Mouse (Mus musculus): ENCODE data around the gene Ppid.

The Ppid gene

DNA sequence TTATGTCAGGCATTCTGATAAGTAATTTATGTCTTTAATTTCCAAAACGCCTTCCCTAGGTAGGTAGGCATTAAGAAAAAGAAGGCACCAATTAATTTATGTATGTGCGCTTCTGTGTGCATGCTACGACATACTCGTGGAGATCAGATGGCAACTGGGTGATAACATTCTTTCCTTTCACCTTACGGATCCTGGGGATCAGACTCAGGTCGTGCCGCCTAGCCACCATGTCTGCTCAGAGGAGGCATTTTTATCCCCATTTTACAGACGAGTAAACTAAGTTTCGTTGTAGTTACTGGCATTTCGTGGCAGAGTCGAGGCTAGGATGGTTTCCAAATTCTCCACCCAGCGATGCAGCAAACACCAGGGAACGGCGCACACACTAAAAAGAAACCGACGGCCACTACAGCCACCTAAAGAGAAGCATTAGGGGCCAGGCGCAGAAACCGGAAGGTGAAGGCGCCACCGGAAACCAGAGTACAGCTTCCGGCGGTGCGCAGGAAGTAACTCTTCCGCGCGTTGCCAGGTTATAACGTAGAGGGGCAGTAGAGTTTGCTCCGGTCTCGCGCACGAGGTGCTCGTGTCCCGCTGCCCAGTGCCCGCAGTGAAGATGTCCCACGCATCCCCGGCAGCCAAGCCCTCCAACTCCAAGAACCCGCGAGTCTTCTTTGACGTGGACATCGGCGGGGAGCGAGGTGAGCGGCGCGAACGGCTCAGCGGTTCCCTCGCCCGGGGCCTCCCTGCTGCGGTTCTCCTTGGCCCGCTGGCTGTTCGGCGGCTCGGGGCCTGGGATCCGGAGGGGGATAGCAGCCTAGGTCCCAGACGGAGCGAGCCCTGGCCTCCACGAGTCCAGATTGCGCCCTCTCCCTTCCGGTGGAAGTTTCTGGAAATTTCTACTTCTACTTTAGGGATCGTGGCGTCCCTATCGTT is at the start of gene Ppid:
Ppid (plus strand) TSS at position 480 of the 930 bp plus-strand sequence.
- peak; percentile 92 for DNase-seq

DNA sequence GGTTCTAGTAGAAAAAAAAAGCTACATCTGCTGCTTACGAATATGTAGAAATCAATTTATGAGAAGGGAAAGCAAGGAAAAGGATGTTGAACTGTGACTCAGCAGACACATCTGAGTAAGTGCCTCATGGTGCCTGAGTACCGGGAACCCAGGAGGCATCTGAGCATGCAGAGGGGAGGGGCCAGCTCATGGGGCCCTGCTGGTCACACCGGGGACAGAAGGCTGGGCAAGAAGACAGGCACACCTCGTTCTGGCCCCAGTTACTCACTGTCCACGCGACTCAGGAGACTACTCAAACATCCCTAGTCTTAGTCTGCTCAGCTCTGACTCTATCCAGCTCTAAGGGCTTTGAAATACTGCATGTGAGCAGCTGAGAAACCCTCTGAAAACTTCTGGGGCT is 48.6 kb upstream of the Ppid start:
- DNase-seq: no peak

DNA sequence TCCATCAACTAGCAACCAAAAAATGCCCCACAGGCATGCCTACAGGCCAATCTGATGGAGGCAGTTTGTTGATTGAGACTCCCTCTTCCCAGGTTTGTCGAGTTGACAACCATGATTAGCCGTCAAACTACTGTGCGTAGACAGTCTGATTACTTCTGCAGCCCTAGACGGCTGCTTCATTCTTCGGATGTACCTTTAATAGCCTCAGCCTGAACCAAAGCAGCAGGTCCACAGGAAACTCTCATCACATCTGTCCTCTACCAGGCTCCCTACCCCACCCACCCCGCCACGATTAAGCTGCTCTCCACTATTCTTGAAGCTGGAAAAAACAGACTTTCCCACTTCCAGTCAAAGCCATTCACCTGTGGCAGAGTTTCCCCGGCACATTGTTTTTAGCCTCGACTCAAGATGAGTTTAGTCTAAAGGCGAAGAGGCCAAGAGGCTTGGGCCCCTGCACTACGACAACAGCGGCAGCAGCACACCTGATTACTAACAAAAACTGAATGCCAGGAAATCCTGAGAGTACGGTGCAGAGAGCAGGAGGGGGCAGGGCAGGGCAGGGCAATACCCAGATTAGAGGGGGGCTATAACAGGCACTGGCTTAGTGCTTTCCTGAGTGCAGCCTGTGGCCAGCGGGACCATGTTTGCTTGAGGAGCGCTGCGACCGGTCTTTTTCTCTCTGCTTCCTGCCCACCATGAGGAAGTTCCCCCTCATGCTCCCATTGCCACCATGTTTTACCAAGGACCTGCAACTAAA is 42.3 kb upstream of the Ppid start:
- no peak for DNase-seq

DNA sequence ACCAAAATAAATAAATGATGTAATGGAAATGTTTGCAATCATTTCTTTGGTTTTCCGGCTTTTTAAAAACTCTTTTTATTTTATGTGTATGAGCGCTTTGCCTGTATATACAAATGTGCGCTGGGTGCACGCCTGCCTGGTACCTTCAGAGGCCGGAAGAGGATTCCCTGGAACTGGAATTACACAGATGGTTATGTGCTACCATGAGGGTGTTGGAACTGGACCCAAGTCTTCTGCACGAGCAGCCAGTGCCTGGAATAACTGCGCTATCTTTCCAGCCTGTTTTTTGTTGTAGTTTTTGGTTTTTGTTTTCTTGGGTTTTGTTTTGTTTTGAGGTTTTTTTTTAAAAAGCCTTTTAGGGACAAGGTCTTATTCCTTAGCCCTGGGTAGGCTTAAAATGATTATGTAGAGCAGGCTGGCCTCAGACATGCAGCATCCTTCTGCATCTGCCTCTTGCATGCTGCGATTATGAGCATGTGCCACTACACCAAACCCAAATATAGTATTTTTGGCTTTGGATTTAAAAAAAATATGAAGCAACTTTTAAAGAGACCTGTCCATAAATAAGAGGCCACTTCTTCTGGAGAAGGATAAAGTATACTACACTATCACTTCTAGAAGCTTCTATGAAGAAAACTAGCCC is 41.3 kb upstream of the Ppid start:
- DNase-seq: no peak

DNA sequence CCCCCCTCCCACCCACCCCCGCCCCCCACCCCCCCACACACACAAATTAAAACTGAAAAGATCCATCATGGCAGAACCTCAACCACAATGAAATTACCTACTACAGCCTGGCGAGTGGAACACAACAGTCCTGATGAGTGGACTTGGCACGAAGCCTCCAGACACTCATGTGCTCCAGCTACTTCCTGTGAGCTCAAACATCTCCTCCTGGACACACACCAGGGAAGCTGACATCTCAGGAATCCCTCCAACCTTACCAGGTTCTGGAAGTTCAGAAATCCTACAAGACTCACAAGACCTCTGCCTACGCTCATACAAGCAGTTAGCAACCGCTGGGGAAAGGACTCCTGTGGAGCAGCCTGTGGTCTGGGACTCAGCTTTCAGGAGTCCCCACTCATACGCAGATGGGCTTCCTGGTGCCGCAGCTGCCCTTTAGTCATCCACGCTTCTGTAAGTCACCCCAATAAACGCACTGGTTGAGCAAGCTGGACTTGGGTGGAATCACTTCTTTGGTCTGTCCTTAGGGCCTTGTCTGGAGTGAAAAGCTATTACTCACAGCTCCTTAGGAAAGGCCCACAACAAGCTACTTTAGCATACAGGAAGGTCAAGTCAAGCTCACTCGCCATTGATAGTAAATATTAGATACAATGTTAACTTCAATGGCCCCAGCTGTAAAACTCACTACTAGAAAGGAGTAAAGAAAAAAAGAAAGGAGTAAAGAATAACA is 39.2 kb upstream of the Ppid start:
- DNase-seq: no peak

DNA sequence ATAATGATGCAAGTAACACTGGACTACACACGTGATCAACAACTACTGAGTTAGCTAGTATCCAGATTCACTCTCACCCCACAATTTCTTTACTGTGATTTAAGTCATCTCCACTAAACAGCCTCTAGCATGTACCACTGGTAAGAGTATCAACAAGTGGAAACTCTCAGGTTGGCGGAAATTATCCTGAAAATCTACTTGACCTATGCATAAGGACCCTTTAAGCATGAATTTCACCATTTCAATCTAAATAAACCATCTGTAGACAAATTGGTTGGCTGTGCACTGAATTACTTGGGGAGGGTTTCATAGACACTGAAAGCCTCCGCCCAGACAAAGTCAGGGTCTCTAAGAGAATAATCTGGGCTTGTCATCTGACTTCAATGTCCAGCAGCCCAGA is 37.4 kb upstream of the Ppid start:
- no peak for DNase-seq

DNA sequence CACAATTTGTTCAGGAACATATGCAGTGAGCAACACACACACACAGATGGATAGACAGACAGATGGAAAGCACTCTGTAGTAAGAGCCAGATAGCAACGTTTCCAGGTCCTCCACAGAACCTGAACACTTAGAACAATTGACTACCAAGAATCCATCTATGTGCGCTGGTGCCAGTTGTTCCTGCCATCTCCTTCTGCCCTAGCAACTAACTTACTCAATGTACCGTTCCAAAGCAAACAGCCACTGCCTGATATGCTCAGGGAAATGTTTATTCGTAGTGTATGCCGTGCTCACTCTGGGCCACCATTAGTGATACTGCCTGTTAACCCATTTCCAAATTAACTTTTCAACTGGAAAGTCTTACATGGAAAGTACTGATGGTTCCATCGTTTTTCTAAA is 36.1 kb upstream of the Ppid start:
- DNase-seq: no peak

DNA sequence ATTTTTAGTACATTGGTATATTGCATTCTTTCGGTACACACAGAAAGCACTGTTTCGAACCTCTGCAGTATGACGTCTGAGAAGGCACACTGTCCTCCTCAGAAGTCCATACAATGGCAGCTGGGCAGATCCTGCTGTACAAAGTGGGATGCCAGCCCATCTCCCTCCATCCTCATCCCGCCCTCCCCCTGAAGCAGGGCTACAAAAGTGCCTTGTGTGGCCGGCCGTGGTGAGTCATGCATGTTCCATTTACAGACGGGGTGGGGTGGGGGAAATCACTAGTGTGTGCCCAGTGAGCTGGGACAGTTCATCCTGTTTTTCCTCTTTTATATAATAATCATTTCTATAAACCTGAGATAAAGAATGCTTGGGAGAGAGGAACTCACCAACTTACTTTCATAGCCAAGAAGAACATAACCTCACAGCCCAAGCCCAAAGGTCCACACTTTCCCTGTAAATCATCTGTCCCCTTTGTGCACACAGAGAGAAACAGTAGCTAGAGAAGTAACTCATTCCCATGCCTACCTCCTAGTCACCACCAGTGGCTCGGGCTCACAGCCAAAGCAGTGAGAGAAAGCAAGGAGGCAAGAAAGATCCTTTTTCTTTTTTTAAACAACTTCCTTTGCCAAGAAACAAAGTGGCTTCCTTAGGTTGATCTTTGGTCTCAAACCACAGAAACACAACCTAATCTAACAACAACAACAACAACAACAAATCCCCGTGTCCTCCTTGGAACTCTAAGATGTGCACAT is 31.9 kb upstream of the Ppid start:
- no peak for DNase-seq

DNA sequence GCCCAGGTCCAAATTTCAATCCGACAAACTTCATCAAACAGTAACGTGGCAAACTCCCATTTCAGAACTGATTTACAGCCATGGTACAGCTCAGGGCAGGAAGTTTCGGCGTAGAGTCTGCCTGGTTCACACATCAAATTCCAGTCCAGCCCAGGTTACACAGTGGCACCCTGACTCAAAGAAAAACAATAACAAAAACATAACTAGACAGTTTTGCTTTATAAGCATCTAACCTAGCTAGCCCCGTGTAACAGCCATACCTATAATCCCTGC is 31.4 kb upstream of the Ppid start:
- no peak for DNase-seq

DNA sequence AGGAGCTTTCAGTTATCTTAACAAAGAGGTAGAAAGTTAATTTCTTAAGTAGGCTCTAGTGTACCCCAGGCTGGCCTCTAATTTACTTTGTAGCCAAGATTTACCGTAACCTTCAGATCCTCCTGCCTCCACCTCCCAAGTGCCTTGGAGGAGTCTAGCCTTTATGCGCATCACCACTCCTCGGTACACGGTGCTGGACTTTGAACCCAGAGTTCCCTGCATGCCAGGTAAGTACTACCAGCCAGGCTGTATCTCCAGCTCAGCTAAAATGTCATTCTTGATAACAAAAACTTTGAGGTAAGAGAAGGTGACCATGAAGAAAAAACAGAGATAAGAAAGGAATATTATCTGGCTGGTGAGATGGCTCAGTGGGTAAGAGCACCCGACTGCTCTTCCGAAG is 30.6 kb upstream of the Ppid start:
- DNase-seq: no peak

DNA sequence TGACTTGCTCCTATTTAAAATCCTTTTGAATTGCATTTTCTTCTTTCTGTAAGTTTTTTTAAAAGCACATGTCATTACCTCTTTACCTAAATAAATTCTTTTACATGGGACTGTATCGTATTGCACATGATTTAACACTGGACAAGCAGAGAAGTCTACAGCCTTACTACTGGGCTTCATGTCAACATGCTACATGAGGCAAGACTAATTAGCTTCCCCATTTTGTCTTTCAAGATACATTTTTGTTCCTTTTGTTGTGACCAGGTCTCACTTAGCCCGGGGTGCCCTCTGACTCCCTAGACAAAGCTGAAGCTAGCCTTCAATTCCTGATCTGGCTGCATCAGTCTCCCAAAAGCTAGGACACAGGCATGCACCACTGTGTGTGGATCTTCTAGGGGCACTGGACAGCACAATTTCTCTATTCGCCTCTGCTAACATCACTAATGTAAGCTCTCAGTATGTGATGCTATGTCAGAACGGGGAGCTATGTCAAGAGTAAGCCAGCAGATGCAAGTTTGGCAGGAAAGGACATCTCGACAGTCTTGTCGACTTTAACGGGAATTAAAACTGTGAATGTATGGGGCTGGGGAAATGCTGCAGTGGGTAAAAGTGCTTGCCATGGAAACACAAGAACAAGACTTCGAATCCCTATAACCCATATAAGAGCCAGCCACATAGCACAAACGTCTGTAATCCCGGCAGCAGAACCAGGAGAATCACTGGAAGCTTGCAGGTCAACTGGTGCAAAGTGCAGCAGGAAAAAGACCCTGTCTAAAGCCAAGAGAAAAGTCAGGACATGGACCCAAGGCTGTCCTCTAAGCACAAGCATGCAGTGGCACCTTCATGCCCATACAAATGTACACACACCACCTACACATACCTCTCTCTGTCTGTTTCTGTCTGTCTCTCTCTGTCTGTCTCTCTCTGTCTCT is 29.1 kb upstream of the Ppid start:
- DNase-seq: no peak

DNA sequence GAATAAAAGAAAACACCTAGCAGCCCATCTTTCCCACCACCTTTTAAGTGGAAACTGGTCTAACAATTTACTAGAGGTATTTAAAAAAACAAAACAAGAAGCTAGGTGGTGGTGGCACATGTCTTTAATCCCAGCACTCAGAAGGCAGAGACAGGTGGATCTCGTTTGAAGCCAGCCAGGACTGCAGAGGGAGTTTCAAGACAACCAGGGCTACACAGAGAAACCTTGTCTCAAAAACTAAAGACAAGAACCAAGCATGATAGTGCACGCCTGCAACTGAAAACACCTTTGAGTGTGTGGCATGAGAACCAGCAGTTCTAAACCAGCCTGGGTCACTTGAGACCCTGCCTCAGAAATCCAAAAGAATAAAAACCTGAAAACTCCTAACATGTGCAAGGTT is 27.6 kb upstream of the Ppid start:
- no peak for DNase-seq

DNA sequence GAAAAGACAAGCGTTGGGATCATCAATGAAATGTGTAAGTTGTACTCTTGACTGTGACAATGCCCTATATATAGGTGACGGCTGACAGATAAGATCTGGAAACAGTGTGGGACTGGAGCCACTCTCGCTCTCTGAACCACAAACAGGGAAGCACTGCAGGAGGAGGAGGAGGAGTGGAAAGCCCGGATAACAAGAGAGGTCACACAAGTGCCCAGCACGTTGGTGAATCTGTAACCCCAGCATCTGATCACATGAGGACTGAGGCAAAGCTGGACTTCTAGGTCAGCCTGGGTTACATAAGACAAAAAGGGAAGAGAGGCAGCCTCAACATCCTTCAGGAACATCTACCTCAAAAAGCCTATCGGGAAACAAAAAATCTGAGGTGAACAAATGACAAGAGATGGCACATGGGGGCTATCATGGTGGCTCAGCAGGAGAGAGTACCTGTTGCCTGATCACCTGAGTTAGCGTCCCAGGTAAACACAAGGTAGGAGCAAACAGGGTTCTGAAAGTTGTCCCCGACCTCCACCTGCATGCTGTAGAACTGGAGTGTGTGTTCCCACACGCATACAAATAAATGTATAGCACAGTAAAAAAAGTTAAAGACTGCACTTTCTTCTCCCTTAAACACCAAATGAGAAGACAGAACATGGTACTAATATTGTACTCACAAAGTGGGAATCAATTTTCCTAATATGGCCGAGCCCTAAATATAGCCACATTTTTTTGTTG is 26.1 kb upstream of the Ppid start:
- DNase-seq: no peak

DNA sequence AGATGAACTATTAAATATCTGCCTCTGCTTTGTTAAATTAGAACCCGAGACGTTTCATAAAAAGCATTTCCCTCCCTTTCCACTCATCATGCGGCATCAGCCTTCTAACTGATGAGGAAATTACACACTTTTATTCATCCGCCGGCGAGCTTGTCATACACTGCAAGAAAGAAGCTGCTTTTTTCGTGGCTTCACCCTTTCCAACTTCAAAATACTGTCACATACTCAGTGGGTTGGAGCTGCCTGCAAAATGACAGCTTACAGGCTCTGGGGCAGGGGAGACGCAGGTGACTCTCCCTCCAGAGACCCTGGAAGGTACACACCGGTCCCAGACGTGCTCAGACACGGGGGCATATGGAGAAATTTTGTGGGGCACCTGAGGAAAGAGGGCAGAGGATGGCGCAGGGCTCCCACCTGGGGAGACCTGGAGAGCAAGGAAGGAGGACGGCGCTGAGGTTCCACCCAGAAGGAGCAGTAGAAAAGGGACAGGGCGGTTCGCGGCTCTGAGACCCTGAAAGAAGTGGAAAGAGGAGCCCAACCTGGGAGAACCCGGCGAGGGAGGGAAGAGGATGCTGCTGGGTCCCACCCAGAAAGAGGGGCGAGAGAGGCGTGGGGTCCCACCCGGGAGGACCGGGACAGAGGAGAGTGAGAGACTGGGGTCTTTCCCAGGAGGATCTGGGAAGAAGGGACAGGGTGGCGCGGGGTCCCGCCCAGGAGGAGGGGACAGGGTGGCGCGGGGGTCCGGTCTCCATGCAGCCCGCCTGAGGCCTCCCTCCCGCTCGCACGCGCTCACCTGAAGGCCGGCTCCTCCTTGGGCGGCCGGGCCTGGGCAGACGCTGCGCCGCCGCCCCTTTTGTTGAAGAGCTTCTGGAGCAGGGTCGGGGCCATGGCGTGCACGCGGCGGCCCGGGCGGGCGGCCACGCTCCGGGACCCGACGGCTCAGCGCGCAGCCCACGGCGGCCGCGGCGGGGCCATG is 24.1 kb upstream of the Ppid start:
- DNase-seq: peak; percentile 17

DNA sequence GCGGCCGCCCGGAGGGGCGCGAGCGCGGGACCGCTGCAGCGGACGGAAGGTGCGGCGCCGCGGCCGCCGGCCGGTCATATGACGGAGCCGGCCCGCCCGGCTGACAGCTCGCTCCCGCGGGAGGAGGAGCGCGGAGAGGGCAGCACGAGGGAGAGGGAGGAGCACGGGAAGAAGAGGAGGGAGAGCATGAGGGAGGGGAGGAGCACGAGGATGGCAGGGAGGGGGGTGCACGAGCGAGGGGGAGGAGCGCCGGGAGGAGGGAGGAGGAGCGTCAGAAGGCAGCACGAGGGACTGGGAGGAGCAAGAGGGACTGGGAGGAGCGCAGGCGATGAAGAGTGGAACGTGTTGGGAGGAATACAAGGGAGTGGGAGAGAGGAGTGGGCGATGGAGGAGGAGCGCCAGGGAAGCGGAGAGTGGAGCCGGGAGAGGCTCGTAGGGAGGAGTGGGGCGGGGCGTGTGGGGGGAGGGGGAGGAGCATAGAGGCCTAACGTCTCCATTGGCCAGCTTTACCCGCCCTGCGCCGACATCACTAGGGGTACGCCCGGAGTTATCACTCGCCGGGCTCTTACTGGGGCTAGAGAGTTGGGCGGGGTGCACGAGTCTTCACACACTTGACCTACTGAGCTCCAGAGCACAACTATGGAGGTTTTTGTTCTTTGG is 23.3 kb upstream of the Ppid start, which contains the start of gene Fnip2:
Fnip2 (minus strand) TSS at position 94 of the 660 bp plus-strand sequence.
- DNase-seq: peak; percentile 96

DNA sequence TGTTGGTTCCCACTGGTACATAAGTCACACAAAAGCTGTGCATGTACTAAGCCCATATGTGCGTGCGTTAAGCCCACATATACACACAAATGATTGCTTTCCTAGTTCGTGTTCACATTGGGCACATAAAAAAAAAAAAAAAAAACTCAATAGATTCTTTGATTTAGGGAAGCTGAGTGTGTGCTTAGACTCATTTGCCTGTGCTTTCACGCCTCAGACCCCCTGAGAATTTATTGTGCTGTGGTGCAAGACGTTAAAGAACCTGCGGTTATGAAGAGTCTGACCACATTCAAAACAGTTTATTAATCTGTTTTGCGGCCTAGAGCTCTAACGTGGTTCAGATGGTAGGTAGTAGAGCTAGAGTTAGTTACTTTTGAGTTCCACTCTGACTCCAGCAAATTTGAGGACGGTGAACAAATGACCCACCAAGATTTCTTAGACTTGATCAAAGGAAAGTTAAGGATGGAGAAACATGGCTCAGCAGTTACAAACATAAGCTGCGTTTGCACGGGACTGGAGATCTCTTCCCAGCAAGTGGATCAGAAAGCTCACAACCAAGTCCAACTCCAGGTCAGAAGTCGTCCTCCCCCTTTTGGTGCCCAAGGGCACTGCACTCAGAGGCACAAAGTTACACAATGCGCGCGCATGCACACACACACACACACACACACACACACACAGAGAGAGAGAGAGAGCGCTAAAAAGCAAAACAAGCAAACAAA is 22.4 kb upstream of the Ppid start:
- no peak for DNase-seq

DNA sequence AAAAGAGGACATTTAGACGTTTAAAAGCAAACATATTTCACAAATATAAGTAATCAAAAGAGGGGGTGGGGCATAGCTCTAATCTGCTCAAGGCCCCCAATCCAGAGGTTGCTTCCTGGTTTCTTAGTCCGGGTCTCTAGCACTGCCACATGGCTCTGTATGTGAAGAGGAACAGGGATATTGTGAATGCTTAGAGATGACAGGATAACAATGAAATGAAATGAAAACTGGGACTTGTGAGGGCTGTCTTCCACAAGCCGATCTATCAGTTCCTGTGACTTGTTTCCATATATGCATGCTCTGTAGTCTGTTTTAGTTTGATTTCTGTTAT is 21.8 kb upstream of the Ppid start:
- no peak for DNase-seq

DNA sequence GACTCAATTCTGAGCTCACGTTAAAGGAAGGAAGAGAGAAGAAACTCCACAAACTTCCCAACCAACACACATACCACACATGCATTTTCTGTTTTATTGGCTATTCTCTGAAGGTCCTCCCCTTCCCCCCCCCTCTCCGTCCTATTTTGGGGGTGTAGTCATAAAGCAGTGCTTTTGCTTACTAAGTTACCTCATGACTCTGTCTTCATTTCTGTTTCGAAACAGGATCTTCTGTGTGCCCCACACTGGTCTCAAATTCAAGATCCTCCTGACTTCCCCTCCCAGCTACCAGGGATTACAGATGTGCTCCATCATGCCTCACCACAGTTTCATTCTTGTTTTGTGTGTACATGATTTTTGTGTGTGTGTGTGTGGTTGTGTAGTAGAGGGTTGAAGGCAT is 18.7 kb upstream of the Ppid start:
- no peak for DNase-seq
